Comparison of ENCODE assay signal across 24 mouse cellular contexts in genomic region chr13:47734415-47734814, GRCm38 (mm10).
"Had no signal": no experiment of that assay in that cellular context is flagged by ENCODE, and none has a peak within 500 bp of the region (broad histone marks: within the 10 kb centered on the region; RNA-seq: fewer than 3 reads in every experiment).

No protein-coding gene starts in this region.

- DNase-seq: forebrain, postnatal 0 days; gastrocnemius, postnatal 14 days; gastrocnemius, postnatal 36 days; heart, adult 11 months; heart, adult 2 months; heart, postnatal 14 days; heart, postnatal 36 days; kidney, adult 11 months; kidney, adult 2 months; kidney, adult 9 months; kidney, postnatal 14 days; kidney, postnatal 36 days; left cerebral cortex, postnatal 4 days had no signal

- H3K4me3 ChIP-seq: heart, adult 2 months; heart, embryonic 13.5 days; heart, embryonic 15.5 days; hindbrain, embryonic 15.5 days; kidney, embryonic 15.5 days; limb, embryonic 13.5 days; limb, embryonic 15.5 days; liver, embryonic 12.5 days had no signal

- H3K4me1 ChIP-seq: heart, embryonic 13.5 days; heart, embryonic 15.5 days; kidney, embryonic 15.5 days; limb, embryonic 13.5 days; limb, embryonic 15.5 days; liver, embryonic 12.5 days had no signal

- H3K4me2 ChIP-seq: heart, embryonic 11.5 days; heart, embryonic 13.5 days; heart, embryonic 15.5 days; hindbrain, embryonic 15.5 days; kidney, embryonic 15.5 days; limb, embryonic 13.5 days; limb, embryonic 15.5 days; liver, embryonic 12.5 days had no signal

- H3K36me3 ChIP-seq: heart, embryonic 13.5 days; heart, embryonic 15.5 days; hindbrain, embryonic 15.5 days; kidney, embryonic 15.5 days; limb, embryonic 13.5 days; limb, embryonic 15.5 days; liver, embryonic 12.5 days had no signal

- H3K27me3 ChIP-seq: heart, embryonic 13.5 days; heart, embryonic 15.5 days; hindbrain, embryonic 15.5 days; kidney, embryonic 15.5 days; limb, embryonic 13.5 days; limb, embryonic 15.5 days; liver, embryonic 12.5 days had no signal

- H3K27ac ChIP-seq: heart, adult 2 months; heart, embryonic 13.5 days; heart, embryonic 15.5 days; hindbrain, embryonic 15.5 days; hindbrain, postnatal 0 days; kidney, embryonic 15.5 days; kidney, postnatal 0 days; limb, embryonic 13.5 days; limb, embryonic 15.5 days; liver, embryonic 12.5 days; liver, embryonic 14.5 days had no signal

- H3K9me3 ChIP-seq: heart, embryonic 13.5 days; heart, embryonic 15.5 days; hindbrain, embryonic 15.5 days; kidney, embryonic 15.5 days; limb, embryonic 15.5 days; liver, embryonic 12.5 days had no signal

- H3K9ac ChIP-seq: forebrain, postnatal 0 days; heart, embryonic 13.5 days; heart, embryonic 15.5 days; hindbrain, embryonic 15.5 days; kidney, embryonic 15.5 days; limb, embryonic 13.5 days; limb, embryonic 15.5 days; liver, embryonic 12.5 days; liver, embryonic 14.5 days had no signal

- ATAC-seq: forebrain, postnatal 0 days; hindbrain, postnatal 0 days; liver, embryonic 12.5 days had no signal
